Mouse (Mus musculus): Measurements from ENCODE around the gene Gtf2h2.
"Not testable (repeated sequence)": the region's sequence is repeated elsewhere in the genome, so short reads cannot be mapped to it uniquely, and the experiment has no call there.

The Gtf2h2 gene

GRCm38 (mm10) chr13:100493313-100493712 is 934 bp upstream of the Gtf2h2 start:
- in situ Hi-C loops (cut with MboI; ENCODE audit: unreplicated experiment in 2 of 2) = loop anchor here (10.0 to 25.0 kb wide), 5 partner anchors 161 to 381 kb away; partner anchors contain the start of genes Ak6 (in 1 of the 2), Bdp1 (in 1 of the 2), Rad17 (in 1 of the 2) and Serf1 (in 1 of the 2)

GRCm38 (mm10) chr13:100491623-100492022 is 756 bp downstream of the Gtf2h2 start:
- in situ Hi-C loops (cut with MboI; ENCODE audit: unreplicated experiment in 2 of 2) = loop anchor here (10.0 to 25.0 kb wide), 5 partner anchors 163 to 379 kb away; partner anchors contain the start of genes Ak6 (in 1 of the 2), Bdp1 (in 1 of the 2), Rad17 (in 1 of the 2) and Serf1 (in 1 of the 2)

- in situ Hi-C loops (cut with MboI; ENCODE audit: unreplicated experiment in 2 of 2) = loop anchor here (10.0 to 25.0 kb wide), 5 partner anchors 164 to 378 kb away; partner anchors contain the start of genes Ak6 (in 1 of the 2), Bdp1 (in 1 of the 2), Rad17 (in 1 of the 2) and Serf1 (in 1 of the 2)
Measured at GRCm38 (mm10) chr13:100490424-100490823, 2.0 kb downstream of the Gtf2h2 start.

GRCm38 (mm10) chr13:100483610-100484009 is 8.8 kb downstream of the Gtf2h2 start:
- in situ Hi-C loops (cut with MboI; ENCODE audit: unreplicated experiment in 2 of 2) = loop anchor here (10.0 to 25.0 kb wide), 4 partner anchors 151 to 371 kb away; partner anchors contain the start of genes Bdp1 (in 1 of the 2), Serf1 (in 1 of the 2), Slc30a5 (in 1 of the 2) and Smn1 (in 1 of the 2)

- in situ Hi-C loops (cut with MboI; ENCODE audit: unreplicated experiment in 2 of 2) = no loop called here
Measured at GRCm38 (mm10) chr13:100463527-100464222, 28.7 kb downstream of the Gtf2h2 start.

GRCm38 (mm10) chr13:100461336-100461735 is 31.0 kb downstream of the Gtf2h2 start:
- in situ Hi-C loops (cut with MboI; ENCODE audit: unreplicated experiment in 2 of 2) = no loop called here

GRCm38 (mm10) chr13:100452415-100453127 is 39.8 kb downstream of the Gtf2h2 start, which contains the start of gene Naip1:
Gene Naip1, minus strand, starts transcription at chr13:100452869.
- in situ Hi-C loops (cut with MboI; ENCODE audit: unreplicated experiment in 2 of 2) = not testable (repeated sequence)

- in situ Hi-C loops (cut with MboI; ENCODE audit: unreplicated experiment in 2 of 2) = no loop called here
Measured at GRCm38 (mm10) chr13:100449495-100449894, 42.9 kb downstream of the Gtf2h2 start.

GRCm38 (mm10) chr13:100440116-100440515 is 52.3 kb downstream of the Gtf2h2 start:
- in situ Hi-C loops (cut with MboI; ENCODE audit: unreplicated experiment in 2 of 2) = loop anchor here in 1 of 2 experiments (5.0 kb wide), 1 partner anchor 43 kb away; no protein-coding TSS in a partner anchor

- in situ Hi-C loops (cut with MboI; ENCODE audit: unreplicated experiment in 2 of 2) = loop anchor here (5.0 to 10.0 kb wide), 3 partner anchors 41 to 64 kb away; no protein-coding TSS in a partner anchor
Measured at GRCm38 (mm10) chr13:100438701-100439100, 53.7 kb downstream of the Gtf2h2 start.

GRCm38 (mm10) chr13:100437322-100437825 is 55.0 kb downstream of the Gtf2h2 start:
- in situ Hi-C loops (cut with MboI; ENCODE audit: unreplicated experiment in 2 of 2) = loop anchor here (5.0 to 10.0 kb wide), 3 partner anchors 40 to 63 kb away; no protein-coding TSS in a partner anchor

- in situ Hi-C loops (cut with MboI; ENCODE audit: unreplicated experiment in 2 of 2) = loop anchor here (5.0 to 10.0 kb wide), 3 partner anchors 39 to 62 kb away; no protein-coding TSS in a partner anchor
Measured at GRCm38 (mm10) chr13:100436556-100437163, 55.7 kb downstream of the Gtf2h2 start.

- in situ Hi-C loops (cut with MboI; ENCODE audit: unreplicated experiment in 2 of 2) = not testable (repeated sequence)
Measured at GRCm38 (mm10) chr13:100419958-100420357, 72.4 kb downstream of the Gtf2h2 start.

GRCm38 (mm10) chr13:100414428-100414827 is 78.0 kb downstream of the Gtf2h2 start:
- in situ Hi-C loops (cut with MboI; ENCODE audit: unreplicated experiment in 2 of 2) = no loop called here
